Mouse (Mus musculus) T-cell, adult 2 months (primary cell): Measurements from ENCODE around the gene Ablim1.
A peak's percentile ranks its signal among the peaks of the same experiment; 100 is the strongest.

Source experiments
- DNase-seq: peaks from one replicate; pipeline ENCODE4 v3.0.0; 2022; ENCODE audit warnings: low spot score

The Ablim1 gene

DNA sequence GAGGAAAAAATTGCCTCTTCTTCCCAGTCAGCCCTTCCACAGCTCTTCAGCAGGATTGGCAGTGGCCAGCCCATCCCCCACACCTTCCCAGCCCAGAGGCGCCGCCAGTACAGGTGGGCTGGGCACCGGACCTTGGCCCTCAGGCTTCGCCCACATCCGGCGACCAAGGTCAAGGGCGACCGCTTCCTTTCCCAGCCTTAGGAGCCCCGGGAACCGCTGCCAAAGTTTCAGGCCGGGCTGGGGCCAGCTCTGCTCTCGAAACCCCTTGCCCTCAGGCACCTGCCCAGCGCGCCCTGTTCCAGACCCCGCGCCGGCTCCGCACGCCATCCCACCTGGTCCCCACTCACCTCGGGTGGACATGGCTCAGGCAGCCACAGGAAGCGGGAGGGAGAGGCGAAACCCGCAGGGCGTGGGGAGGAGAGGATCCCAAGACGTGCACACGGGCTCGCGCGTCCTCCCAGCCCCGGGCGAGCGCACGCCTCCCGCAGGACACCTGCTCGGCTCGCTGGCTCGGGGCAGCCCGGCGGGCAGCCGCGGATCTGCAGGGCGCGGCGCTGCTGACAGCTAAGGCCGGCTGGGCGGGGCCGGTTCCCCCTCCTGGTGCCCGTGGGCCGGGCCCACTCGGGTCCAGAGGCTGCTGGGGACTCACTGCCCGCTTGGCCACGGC lies at the start of gene Ablim1:
Ablim1 (minus strand) TSS at position 574 of the 667 bp plus-strand sequence.
- DNase-seq, result peak; percentile 6

DNA sequence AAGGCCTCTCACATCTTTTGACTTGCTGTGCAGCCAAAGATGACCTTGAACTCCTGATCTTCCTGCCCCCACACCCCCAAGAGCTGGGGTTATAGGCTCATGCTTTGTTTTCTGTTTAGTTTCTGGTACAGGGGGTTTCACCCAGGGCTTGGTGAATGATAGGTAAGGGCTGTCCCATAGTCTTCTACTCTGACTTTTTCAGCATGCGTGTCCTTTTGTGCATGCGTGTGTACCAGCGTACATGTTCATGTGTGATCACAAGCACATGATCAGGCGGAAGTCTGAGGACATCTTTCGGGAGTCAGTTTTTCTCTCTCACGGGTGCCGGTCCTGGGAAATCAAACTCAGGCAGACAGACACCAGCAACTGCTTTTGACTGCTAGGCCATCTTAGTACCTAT lies 48.8 kb upstream of the Ablim1 start:
- DNase-seq, result no peak

DNA sequence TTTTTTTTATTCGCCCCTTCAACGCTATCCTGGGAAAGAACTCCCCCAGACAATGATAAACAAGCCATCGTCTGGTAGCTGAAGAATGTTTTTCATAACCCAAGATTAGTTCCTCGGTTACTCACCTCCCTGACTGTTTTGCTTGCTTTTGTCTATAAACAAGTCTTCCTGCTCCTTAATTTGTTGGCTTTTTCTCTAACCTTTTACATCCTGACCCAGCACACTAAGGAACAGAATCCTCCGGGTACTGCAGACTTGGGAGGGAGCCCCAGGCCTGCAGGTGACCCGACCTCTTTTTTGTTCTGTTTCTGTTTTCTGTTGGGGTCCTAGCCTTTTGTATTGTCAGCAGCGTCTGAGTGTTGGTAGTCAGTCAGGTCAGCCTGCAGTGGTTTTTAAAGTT lies 48.4 kb upstream of the Ablim1 start:
- no peak for DNase-seq

DNA sequence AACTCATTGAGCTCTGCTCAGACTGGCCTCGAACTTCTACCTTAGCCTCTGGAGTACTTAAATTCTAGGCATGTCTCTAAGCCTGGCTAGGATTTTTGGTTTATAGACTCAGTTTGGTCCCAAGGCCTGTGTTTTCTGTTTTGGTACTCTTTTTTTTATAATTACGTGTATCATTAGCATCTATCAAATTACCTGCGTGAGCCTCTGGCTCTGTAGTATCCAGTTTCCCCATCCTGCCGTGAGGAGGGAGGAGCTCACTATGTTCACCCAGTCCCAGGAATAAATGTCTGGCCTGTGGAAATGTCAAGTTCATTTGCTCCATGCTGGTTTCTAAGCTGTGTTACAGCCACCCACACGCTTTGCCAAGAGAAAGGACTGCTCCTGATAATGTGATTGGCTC lies 47.9 kb upstream of the Ablim1 start:
- DNase-seq, result no peak

DNA sequence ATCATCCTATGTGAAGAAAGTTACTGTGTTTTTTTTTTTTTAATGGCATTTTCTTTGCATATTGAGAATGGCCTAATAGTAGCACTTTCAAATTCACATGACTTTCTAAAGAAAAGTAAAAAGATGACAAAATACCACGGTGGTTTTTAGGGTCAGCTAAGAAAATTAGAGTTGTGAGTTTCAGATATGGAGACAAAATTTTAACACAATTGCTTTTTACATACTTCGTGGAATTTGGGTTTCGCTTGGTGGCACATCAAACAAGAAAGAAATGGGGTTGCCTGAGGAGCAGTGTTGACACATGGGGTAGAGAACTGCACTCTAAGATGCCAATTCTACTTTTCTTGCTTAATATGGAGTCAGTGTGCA lies 47.2 kb upstream of the Ablim1 start:
- DNase-seq, result no peak

DNA sequence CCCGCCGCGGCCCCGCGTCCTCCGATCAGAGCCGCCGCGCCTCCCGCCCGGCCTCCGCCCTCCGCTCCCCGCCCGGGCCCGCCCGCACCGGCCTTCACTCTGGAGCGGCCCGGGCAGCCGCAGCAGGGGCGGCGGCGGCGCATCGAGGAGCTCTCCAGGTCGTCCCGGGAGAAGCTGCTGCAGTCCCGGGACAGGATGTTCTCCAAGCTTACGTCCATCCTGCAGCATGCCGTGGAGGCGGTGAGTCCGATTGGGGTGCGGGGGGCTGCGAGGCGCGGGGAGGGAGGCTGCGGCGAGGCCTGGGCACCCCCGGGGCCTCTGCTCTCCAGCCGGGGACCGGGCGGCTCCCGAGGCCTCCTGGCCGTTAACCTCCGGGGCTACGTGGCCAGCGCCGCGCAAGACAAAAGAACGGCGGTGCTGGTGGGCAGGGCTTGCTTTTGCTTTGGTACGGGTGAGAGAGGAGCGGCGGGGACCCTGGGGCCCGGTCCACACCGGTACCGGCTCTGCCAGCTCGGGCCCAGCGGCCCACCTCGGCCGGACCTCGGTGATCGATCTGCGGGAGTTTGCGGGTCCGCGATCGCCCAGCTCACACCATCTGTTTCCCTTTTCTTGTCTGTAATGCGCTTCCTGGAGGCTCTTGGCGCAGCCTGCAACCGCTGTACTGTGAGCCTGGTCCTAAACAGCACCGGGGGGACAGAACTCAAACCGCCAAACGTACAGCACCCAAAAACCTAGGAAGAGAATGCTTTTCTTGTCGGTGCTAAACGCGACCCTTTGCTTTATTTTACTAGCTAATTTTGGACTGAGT lies 46.6 kb upstream of the Ablim1 start:
- DNase-seq, result peak; percentile 29

DNA sequence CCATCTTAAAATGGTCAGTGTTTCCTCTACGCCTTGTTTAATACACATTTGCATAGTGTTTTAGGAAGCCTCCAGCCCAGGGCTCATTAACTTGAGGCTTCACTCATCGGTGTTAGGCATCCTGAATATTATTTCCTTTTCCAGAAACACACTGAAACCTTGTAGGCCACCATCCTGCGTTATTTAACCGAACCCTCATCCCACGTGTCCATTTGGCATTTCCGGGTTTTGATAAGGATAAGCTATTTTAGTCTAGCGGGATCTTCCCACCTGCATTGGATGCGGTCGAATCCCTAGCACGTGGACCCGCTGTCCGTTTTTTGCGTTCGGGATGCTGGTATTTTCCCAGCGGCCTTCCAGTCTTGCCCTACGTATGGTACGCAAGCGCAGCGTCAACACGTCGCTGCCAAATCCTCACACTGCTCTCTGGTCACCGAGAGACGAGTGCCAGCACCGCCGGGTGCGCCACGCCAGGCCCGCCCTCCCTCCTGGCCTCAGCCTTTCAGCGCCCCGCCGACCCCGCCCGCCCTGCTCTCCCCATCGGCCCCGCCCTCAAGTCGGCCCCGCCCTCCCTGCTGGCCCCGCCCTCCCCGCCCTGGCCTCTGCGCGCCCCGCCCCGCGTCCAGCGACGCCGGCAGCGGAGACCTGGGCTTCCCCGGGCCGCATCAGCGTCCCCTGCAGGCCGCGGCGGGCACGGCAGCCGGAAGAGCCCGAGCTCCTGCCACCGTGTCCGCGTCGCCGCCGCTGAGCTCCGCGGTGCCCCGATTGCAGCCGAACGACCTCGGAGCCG lies 45.8 kb upstream of the Ablim1 start, which contains the start of gene Fam160b1:
Fam160b1 (plus strand) TSS at position 340 of the 790 bp plus-strand sequence.
- DNase-seq, result peak; percentile 93

DNA sequence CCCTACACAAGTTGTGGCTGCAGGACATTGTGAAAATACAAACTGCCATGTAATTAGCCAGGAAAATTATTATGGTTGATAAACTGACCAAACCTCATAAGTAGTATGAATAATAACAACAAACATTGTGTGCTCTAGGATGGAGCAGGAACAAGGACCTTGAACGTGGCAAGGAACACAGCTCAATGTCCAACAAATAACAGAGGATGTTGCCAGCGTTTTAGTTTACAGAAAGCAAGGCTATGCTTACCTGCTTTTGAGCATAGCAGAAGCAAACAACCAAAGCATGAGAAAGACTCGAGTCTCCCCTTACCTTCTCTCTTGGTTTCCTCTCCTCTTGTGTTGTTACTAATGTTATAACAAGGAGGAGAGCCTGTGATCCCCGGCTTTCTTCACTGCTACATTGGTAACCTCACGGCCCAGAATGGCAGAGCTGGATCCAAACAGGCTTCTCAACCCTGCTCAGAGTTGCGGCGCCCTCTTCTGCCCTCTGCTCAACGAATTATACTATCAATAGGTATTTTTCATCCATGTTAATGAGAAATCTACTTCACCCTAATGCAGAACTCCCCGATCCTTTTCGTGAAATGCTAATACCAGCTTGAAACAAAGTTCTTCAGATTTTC lies 45.1 kb upstream of the Ablim1 start:
- DNase-seq, result peak; percentile 36

DNA sequence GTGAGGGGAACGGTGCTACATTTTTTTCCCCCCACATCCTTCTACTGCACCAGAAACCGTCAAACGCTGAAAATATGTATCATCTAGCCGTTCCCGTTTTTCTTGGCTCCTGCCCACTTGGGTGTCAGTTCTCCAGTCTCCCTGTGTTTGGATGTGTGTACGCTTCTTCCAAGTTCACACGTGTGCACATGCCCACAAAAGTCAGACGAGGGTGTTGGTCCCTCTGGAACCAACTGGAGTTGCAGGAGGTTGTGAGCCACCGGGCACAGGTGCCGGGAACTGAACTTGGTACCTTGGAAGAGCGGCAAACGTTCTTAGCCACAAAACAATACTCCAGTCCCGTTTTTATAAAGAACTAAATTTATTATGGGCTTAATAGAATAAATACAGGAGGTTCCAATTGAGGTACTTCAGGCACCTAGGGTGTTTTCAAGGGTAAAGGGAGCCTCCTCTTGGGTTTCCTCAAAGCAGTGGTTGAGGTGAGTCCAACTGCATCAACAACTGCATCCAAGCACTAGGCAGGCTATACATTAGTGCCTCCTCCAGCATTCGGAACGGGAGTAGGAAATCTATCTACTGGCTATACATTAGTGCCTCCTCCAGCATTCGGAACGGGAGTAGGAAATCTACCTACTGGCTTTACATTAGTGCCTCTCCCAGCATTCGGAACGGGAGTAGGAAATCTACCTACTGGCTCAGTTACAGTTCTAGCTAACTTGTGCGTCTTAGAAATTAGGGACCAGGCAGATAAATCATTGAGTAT lies 44.3 kb upstream of the Ablim1 start:
- no peak for DNase-seq

DNA sequence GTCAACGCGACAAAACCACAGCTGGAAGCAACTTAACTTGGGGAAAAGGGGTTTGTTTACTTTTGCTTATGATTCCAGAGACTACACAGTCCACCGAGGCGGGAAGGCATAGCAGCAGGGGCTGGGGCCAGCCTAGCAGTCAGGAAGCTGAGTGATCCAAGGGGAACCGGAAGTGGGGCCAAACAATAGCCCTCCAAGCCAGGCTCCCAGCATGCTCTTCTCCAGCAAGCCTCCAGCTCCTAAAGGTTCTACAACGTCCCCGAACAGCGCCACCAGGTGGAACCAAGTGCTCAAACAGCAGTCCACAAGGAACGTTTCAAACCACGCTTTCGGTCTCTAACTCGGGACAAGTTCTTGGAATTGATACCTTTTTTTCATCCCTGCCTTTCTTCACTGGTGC lies 43.6 kb upstream of the Ablim1 start:
- DNase-seq, result peak; percentile 74

DNA sequence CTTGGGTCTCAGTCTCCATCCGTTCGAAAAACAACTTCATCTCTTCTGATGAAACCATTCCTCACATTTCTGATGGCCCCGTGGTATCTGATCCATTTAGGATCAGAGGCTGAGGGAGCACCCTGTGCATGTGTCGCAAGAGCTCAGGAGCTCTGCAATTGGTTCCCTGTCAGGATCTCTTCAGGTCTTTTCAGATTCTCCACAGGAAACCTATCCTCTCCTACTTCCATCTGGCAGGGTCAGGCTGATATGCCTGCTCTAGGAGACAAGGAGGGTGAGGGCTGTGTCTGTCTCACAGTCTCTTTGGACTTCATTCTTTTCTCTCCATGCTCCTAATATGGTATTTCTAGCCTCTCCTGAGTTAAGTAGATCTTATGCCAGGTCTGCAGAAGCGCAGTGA lies 43.1 kb upstream of the Ablim1 start:
- no peak for DNase-seq

DNA sequence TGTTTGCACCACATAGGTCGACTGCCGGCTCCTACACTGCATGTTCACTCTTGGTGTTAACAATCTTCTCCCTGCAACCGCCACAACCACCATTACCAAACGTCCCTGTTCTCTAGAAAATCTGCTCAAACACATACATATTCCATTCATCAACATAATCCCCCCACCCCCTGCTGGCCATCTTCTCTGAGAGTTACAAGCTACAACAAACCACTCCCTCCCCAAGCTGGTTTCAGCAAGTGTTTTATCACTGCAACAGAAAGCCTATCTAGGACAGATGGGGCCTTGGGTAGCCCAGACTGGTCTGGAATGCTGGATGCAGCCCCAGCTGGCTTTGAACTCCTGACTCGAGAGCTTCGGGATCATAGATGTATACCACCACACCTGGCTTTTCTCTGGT lies 42.5 kb upstream of the Ablim1 start:
- DNase-seq, result no peak

DNA sequence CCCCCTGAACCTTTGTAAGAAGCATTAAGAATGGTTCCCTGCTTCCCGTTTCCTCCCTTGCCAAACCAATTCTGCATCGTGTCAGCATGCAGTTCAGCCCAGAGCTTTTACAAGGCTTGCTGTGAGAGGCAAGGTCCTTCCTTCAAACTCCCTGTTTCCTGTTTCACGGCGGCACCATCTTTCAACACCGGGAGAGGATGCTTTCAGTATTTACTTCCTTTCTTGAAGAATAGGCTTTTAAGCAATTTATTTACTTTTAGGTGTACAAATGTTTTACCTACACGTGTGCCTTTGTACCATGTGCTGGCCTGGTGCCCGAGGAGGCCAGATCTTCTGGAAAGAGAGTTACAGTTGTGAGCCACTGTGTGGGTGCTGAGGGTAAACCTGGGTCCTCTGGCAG lies 41.6 kb upstream of the Ablim1 start:
- DNase-seq, result peak; percentile 49

DNA sequence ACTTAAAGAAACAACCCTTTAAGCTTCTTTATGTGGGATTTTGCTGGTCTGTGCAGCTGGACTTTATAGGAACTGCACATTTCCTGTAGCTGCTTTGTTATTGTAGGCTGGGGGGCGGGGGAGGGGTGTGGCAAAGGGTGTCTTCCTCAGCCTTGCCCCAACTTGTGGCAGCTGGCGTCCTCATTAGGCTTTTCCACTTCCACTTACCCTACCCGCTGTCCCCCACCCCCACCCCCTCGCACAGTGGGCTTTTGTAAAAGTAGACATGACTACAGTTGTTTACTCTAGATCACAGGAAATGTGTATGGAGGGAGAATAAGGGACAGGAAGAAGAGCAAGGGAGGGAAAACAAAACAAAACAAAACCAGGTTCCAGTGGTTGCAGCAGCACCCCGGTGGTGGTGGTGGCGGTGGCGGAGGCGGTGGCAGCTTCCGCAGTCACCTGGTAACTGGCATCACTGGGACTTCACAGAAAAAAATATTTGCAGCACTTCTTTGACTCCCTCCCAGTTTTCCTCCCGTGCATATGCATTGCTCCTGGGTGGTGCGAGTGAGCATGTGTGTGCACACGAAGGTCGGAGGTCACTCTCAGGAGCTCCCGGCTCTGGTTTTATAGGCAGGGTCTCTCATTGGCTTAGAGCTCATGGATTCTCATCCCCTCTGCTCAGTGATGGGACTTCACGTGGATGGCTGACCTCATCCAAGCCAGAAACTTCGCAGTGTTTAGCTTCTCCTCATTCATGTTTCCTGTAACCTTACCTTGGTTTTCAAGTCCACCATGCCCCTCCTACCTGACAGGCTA lies 40.9 kb upstream of the Ablim1 start:
- DNase-seq, result peak; percentile 92

DNA sequence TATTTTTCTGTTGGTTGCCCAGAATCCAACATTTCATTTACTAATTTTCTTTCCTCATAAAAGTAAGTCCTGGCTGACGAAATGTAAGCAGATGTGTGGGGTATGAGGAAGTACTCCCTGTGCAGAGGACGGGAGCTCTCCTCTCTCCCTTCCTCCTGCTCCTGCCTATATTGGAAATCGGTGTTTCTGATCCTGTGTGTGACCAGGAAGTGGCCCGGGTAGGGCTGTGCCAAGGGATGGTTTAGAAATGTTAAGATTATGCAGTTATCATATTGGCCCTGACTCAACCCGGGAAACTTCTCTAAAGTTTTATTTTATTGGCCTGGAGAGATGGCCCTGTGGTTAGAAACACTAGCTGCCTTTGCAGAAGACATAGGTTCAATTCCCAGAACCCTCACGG lies 40.0 kb upstream of the Ablim1 start:
- no peak for DNase-seq

DNA sequence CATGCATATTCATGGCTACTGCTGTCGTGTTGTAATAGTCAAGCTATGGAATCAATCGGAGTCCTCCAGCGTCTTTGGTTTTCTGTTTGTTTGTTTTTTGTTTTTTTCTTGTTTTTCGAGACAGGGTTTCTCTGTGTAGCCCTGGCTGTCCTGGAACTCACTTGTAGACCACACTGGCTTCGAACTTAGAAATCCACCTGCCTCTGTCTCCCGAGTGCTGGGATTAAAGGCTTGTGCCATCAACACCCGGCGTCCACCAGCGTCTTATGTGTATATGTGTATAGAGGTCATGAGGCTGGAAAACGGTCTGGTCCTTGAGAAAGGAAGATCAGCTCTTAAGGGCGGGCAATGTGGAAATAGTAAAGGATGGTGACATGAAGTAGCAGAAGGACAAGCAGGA lies 39.3 kb upstream of the Ablim1 start:
- no peak for DNase-seq

DNA sequence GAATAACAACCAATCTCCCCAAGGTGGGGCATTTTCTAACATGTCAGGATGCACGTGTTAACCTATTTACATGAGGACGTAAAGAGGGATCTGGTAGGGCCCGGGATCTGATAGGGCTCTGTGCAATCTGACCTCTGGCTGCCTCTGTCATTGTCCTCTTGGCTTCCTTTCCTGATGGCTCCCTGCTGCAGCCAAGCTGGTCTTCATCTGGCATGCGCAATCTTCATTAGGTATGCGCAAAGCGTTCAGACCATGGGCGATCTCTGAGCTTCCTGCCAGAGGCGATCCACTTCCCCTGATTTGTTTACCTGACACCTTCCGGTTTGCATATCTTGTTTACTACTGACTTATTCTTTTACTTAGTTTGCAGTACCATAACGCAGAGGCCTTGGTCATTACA lies 38.5 kb upstream of the Ablim1 start:
- DNase-seq, result no peak

DNA sequence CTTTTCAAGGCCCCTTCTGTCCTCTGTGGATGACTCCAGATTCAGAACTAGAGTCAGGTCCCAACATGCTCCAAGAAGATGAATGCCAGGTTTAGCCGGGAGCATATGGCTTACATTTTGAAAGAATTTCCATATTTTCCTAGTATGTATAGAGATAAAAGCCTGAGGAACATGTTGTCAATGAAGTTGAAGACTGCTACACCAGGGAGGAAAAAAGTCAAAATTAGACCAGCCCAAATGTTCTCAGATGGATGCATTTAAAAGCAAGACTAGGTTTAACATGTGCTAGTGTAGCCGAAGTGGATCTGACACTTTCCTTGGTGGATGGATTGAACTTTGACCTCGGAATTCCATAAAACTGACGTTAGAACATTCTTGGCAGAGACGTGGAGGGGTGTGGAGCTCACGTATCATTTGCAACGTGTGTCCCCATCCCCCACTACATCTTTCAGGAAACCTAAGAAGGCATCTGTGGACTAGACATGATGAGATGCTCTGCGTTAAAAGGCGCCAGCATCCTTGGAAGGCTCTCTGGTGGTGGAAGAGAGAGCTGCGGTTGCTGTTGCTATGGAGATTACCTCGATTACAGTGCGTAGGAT lies 37.7 kb upstream of the Ablim1 start:
- no peak for DNase-seq

DNA sequence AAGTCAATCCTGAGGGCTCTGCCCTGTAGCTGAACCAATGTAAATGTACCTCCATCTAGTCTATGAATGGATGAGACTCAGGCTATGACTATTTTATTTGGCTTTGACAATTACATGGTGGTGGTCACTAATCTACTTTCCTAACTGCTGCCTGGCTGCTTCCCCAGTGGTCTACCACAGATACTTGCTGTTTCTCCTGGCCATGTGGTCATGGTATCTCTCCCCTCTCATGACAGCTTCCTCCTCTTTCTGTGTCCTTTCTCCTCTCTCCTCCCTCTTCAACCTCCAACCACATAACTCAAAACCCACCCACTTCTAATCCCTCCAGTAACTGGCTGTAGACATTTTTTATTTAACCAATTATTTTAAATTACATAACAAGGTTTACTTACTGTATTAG lies 34.4 kb upstream of the Ablim1 start:
- DNase-seq, result no peak

DNA sequence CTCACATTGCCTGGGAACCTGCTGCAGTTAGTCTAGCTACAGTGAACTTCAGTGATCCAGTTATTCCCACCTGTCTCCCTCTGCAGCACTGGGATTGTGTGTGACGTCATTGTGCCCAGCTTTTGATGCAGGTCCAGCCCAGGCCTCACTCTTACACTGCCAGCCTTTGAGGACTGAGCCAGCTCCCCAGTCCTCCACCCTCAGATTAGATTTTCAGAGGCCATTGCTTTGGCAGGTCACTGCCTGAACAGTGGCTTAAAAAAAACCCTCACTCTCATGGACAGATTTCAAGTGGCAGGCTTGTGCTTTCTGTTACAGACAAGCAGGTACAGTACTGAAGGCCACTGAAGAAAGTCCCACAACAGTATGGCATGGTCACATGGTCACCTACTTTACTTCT lies 30.0 kb upstream of the Ablim1 start:
- no peak for DNase-seq
